ENCODE assay signal across 8 mouse cellular contexts in the genomic region with DNA sequence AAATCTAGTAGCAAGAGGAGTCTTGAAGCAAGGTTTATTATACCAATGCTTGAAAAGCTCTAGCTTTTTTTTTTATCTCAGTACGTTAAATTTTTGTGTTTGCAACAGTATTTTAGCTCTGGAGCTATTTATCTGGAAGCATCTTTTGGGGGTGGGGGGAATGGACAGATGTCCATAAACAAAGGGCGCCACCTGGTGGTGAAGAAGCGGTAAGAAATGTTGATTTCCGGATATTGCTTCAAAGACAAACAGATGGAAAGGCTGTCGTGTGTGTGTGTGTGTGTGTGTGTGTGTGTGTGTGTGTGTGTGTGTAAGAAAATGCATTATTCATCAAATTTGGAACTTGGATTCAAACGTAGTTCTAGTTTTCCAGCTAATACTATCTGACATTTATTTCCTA.
DNase-seq lines count a peak whose midpoint lies in the region; ATAC-seq and TF ChIP-seq lines count a peak whose summit lies in the region.

No protein-coding gene starts in this region.

- peaks cover 5% of the 10 kb centered on the region for H3K4me1 ChIP-seq in heart, adult 2 months (ENCODE audit: control insufficient read depth, insufficient read depth, low read length)
- H3K4me1 ChIP-seq in heart, embryonic 11.5 days (ENCODE audit: control insufficient read depth, insufficient read depth, low read length) = no peaks in the 10 kb centered on the region

- no peak overlapping the region for H3K27ac ChIP-seq in heart, adult 2 months
- H3K27ac ChIP-seq in heart, embryonic 11.5 days (ENCODE audit: low read depth, low read length) = no peak overlapping the region

- no peak for TF ChIP-seq EP300 in heart, adult 2 months (IDR thresholded peaks at IDR 0.05; ENCODE audit: insufficient read depth, low read depth, low read length)

- no peaks in the 10 kb centered on the region for H3K79me2 ChIP-seq in heart, adult 2 months (replicated peaks; ENCODE audit: control insufficient read depth, insufficient read depth, low read length)

- no peak for ATAC-seq in heart, embryonic 11.5 days (replicated peaks; ENCODE audit: insufficient number of reproducible peaks, low FRiP score, low TSS enrichment)
- no peak for ATAC-seq in inflammation-experienced regulatory T-cells, adult 6 months

- no peak overlapping the region for H3K4me2 ChIP-seq in heart, embryonic 11.5 days

- WGBS in heart, adult 2 months = 6% methylated on average over 6 of the region's 6 CpGs
- 6% methylated on average over 6 of the region's 6 CpGs for WGBS in heart, embryonic 11.5 days (ENCODE audit: insufficient replicate concordance)

- no peaks in the 10 kb centered on the region for H3K36me3 ChIP-seq in heart, adult 2 months (ENCODE audit: control insufficient read depth, insufficient read depth, low read length)
- no peaks in the 10 kb centered on the region for H3K36me3 ChIP-seq in heart, embryonic 11.5 days (ENCODE audit: control insufficient read depth, insufficient read depth, low read length)

- 0 out of 2 replicates have a peak, but pooled peaks cover 1% of the 10 kb centered on the region for H3K27me3 ChIP-seq in heart, adult 2 months (ENCODE audit: control insufficient read depth, insufficient read depth, low read length)
- no peaks in the 10 kb centered on the region; the same call in 1 of the 2 replicates for H3K27me3 ChIP-seq in heart, embryonic 11.5 days (ENCODE audit: control insufficient read depth, insufficient read depth, low read length)

- no peak overlapping the region for H3K9ac ChIP-seq in heart, adult 2 months (ENCODE audit: low read depth, low read length)
- no peak overlapping the region for H3K9ac ChIP-seq in heart, embryonic 11.5 days (ENCODE audit: low read depth, low read length)

- H3K4me3 ChIP-seq in heart, adult 2 months = no peak overlapping the region
- no peak overlapping the region for H3K4me3 ChIP-seq in heart, embryonic 11.5 days (ENCODE audit: low read depth, low read length)

- no peaks in the 10 kb centered on the region for H3K9me3 ChIP-seq in heart, embryonic 11.5 days (replicated peaks; ENCODE audit: control insufficient read depth, low read length)

- peak in 1 of 2 experiments; percentile 46 for DNase-seq in heart, adult 2 months
- DNase-seq in 3T3-L1 (ENCODE audit: low read depth, low spot score) (peak; percentile 88), R1 (ENCODE audit: low read depth, low spot score) (peak; percentile 71)
- DNase-seq in embryo, embryonic 11 days = peak; percentile 86
- peak; percentile 82 to 85 for DNase-seq in kidney, postnatal 4 days
- DNase-seq in mesoderm, embryonic 11.5 days (ENCODE audit: low read depth, low spot score) = peak; percentile 81

- no peak for TF ChIP-seq POLR2A in heart, adult 2 months (IDR thresholded peaks at IDR 0.05; ENCODE audit: insufficient read depth, low read depth, low read length)

- intact Hi-C loops in heart, adult 2 months (cut with DNase I) = loop anchor here (5.0 kb wide), 3 partner anchors 71 to 436 kb away; no protein-coding TSS in a partner anchor

- peak; percentile 64 for TF ChIP-seq CTCF in heart, adult 2 months (IDR thresholded peaks at IDR 0.05)
